Mouse (Mus musculus) forebrain, embryonic 11.5 days (tissue): ENCODE data around the gene Tspo2. TPM values are rescaled to one million over a fixed set of nuclear protein-coding genes. Genes with fewer than 3 reads are reported as not detected.

ENCODE experiments used
- ATAC-seq: fragments of 200-750 bp; cut with Nextera tagmentation; replicated peaks from 2 replicates; pipeline ENCODE4 v1.8.0; 2017; ENCODE audit warnings: moderate TSS enrichment; ENCODE audit not compliant: low FRiP score
- DNase-seq: peaks from one replicate; pipeline ENCODE4 v3.0.0-alpha.2; 2017; ENCODE audit warnings: low spot score
- H3K27ac ChIP-seq: fragments of 300-500 bp; sonication (generic); 2 replicates; pipeline ENCODE4 v1.5.1; 2014; ENCODE audit warnings: low read depth, low read length
- H3K27me3 ChIP-seq: fragments of 300-500 bp; sonication (generic); 2 replicates; pipeline ENCODE4 v1.6.1; 2014; ENCODE audit warnings: mild to moderate bottlenecking, low read length, mixed read lengths; ENCODE audit not compliant: control insufficient read depth, insufficient read depth
- H3K36me3 ChIP-seq: fragments of 300-500 bp; sonication (generic); 2 replicates; pipeline ENCODE4 v1.6.1; 2014; ENCODE audit warnings: mild to moderate bottlenecking, low read length, moderate library complexity, mixed read lengths; ENCODE audit not compliant: control insufficient read depth, insufficient read depth
- H3K4me1 ChIP-seq: fragments of 300-500 bp; sonication (generic); replicated peaks from 2 replicates; pipeline ENCODE4 v1.6.1; 2014; ENCODE audit warnings: low read length, mixed read lengths; ENCODE audit not compliant: control insufficient read depth, insufficient read depth
- H3K4me2 ChIP-seq: fragments of 300-500 bp; sonication (generic); 2 replicates; pipeline ENCODE4 v1.6.1; 2014; ENCODE audit warnings: low read depth, mild to moderate bottlenecking, low read length, moderate library complexity, mixed read lengths; ENCODE audit not compliant: severe bottlenecking
- H3K4me3 ChIP-seq: fragments of 300-500 bp; sonication (generic); 2 replicates; pipeline ENCODE4 v1.5.1; 2014; ENCODE audit warnings: low read depth, low read length
- H3K9ac ChIP-seq: fragments of 300-500 bp; sonication (generic); 2 replicates; pipeline ENCODE4 v1.6.1; 2014; ENCODE audit warnings: low read length
- H3K9me3 ChIP-seq: fragments of 300-500 bp; sonication (generic); 2 replicates; pipeline ENCODE4 v1.6.1; 2016; ENCODE audit warnings: low read length, mixed read lengths; ENCODE audit not compliant: control insufficient read depth
- WGBS: fragments of 180-500 bp; shearing (Covaris S2); extraction: QIAGEN DNeasy Blood & Tissue Kit; methylation state at CpG from one replicate; pipeline ENCODE4 v1.1.7; 2014; 5-methylcytosine and 5-hydroxymethylcytosine counted together
- polyA plus RNA-seq: library from polyadenylated mRNA; unstranded; fragments of >200 nt; fragmentation: Nextera tagmentation; extraction: Ambion mirVana; gene quantifications from 2 replicates; pipeline ENCODE4 v1.2.1, GENCODE M21; 2014

The Tspo2 gene
- polyA plus RNA-seq, 1 experiment from 2014 or later, result 0.63 TPM

GRCm38 (mm10) chr17:48455955-48456354 lies 4.6 kb upstream of the Tspo2 start:
- Histone ChIP-seq H3K27ac (no peak overlapping the region), H3K4me2 (no peak overlapping the region), H3K4me3 (no peak overlapping the region), H3K9ac (no peak overlapping the region), H3K4me1 (no peaks in the 10 kb centered on the region), H3K36me3 (no peaks in the 10 kb centered on the region), H3K27me3 (no peaks in the 10 kb centered on the region), H3K9me3 (no peaks in the 10 kb centered on the region)
- WGBS, result 96% methylated on average over 2 of the region's 2 CpGs
- no peak for ATAC-seq
- DNase-seq, result no peak

GRCm38 (mm10) chr17:48454688-48455087 lies 3.4 kb upstream of the Tspo2 start, which contains the start of gene Unc5cl:
Unc5cl (plus strand) TSS chr17:48454901.
- no peaks in the 10 kb centered on the region for H3K4me1 ChIP-seq
- H3K27me3 ChIP-seq, result no peaks in the 10 kb centered on the region
- H3K9me3 ChIP-seq, result no peaks in the 10 kb centered on the region
- no peak within 1 kb of the TSS for H3K4me2 ChIP-seq
- H3K9ac ChIP-seq, result no peak within 1 kb of the TSS
- H3K27ac ChIP-seq, result no peak within 1 kb of the TSS
- no peaks in the 10 kb centered on the region for H3K36me3 ChIP-seq
- WGBS, result 61% methylated on average over 11 of the region's 11 CpGs
- ATAC-seq (no peak), DNase-seq (no peak)
- no peak within 1 kb of the TSS for H3K4me3 ChIP-seq

- 56% methylated on average over 7 of the region's 7 CpGs for WGBS
- no peak overlapping the region for H3K4me2 ChIP-seq
- no peak for ATAC-seq
- H3K4me1 ChIP-seq, result no peaks in the 10 kb centered on the region
- no peaks in the 10 kb centered on the region for H3K27me3 ChIP-seq
- no peak overlapping the region for H3K27ac ChIP-seq
- no peak for DNase-seq
- H3K9me3 ChIP-seq, result no peaks in the 10 kb centered on the region
- H3K4me3 ChIP-seq, result no peak overlapping the region
- H3K36me3 ChIP-seq, result no peaks in the 10 kb centered on the region
- no peak overlapping the region for H3K9ac ChIP-seq
Measured at GRCm38 (mm10) chr17:48454190-48454589, 2.9 kb upstream of the Tspo2 start.

- no peak for ATAC-seq
- Histone ChIP-seq H3K36me3 (no peaks in the 10 kb centered on the region), H3K4me3 (no peak overlapping the region), H3K9me3 (no peaks in the 10 kb centered on the region), H3K9ac (no peak overlapping the region), H3K4me2 (no peak overlapping the region), H3K27me3 (no peaks in the 10 kb centered on the region), H3K27ac (no peak overlapping the region), H3K4me1 (no peaks in the 10 kb centered on the region)
- DNase-seq, result no peak
- WGBS, result 78% methylated on average over 7 of the region's 7 CpGs
Measured at GRCm38 (mm10) chr17:48453489-48453888, 2.2 kb upstream of the Tspo2 start.

- ATAC-seq, result no peak
- Histone ChIP-seq H3K27me3 (no peaks in the 10 kb centered on the region), H3K36me3 (no peaks in the 10 kb centered on the region), H3K9ac (no peak overlapping the region), H3K4me1 (no peaks in the 10 kb centered on the region), H3K4me3 (no peak overlapping the region), H3K9me3 (no peaks in the 10 kb centered on the region), H3K27ac (no peak overlapping the region), H3K4me2 (no peak overlapping the region)
- WGBS, result 69% methylated on average over 9 of the region's 9 CpGs
- no peak for DNase-seq
Measured at GRCm38 (mm10) chr17:48451753-48452444, 577 bp upstream of the Tspo2 start.

- no peaks in the 10 kb centered on the region for H3K4me1 ChIP-seq
- no peak for ATAC-seq
- H3K27ac ChIP-seq, result no peak overlapping the region
- H3K9ac ChIP-seq, result no peak overlapping the region
- H3K9me3 ChIP-seq, result no peaks in the 10 kb centered on the region
- WGBS, result 86% methylated on average over 13 of the region's 13 CpGs
- H3K27me3 ChIP-seq, result no peaks in the 10 kb centered on the region
- H3K36me3 ChIP-seq, result no peaks in the 10 kb centered on the region
- no peak overlapping the region for H3K4me3 ChIP-seq
- H3K4me2 ChIP-seq, result no peak overlapping the region
- no peak for DNase-seq
Measured at GRCm38 (mm10) chr17:48450666-48451352, 513 bp downstream of the Tspo2 start.

- Histone ChIP-seq H3K9ac (no peak overlapping the region), H3K4me3 (no peak overlapping the region), H3K27me3 (no peaks in the 10 kb centered on the region), H3K36me3 (no peaks in the 10 kb centered on the region), H3K27ac (no peak overlapping the region), H3K9me3 (no peaks in the 10 kb centered on the region), H3K4me1 (no peaks in the 10 kb centered on the region), H3K4me2 (no peak overlapping the region)
- DNase-seq, result no peak
- WGBS, result 84% methylated on average over 8 of the region's 8 CpGs
- ATAC-seq, result no peak
Measured at GRCm38 (mm10) chr17:48447675-48448074, 3.6 kb downstream of the Tspo2 start.

GRCm38 (mm10) chr17:48443542-48444145 lies 7.7 kb downstream of the Tspo2 start:
- Histone ChIP-seq H3K4me3 (no peak overlapping the region), H3K36me3 (no peaks in the 10 kb centered on the region), H3K9ac (no peak overlapping the region), H3K9me3 (no peaks in the 10 kb centered on the region), H3K27ac (no peak overlapping the region), H3K4me1 (no peaks in the 10 kb centered on the region), H3K4me2 (no peak overlapping the region), H3K27me3 (no peaks in the 10 kb centered on the region)
- DNase-seq (no peak), ATAC-seq (no peak)
- WGBS, result 51% methylated on average over 16 of the region's 16 CpGs
